Mouse (Mus musculus) megakaryocyte-erythroid progenitor cell, adult 5-6 weeks (primary cell): ENCODE data around the gene Xntrpc. TPM values are rescaled to one million over a fixed set of nuclear protein-coding genes. Genes with fewer than 3 reads are reported as not detected.

Experiments used
- ATAC-seq: replicated peaks from 2 replicates; pipeline ENCODE4 v1.8.0; 2016; ENCODE audit warnings: mild to moderate bottlenecking, inconsistent platforms; ENCODE audit not compliant: severe bottlenecking, poor library complexity, low FRiP score, low TSS enrichment
- total RNA-seq, 2 experiments: library from RNA; stranded (forward) in 1 of 2; stranded (reverse) in 1 of 2; fragments of 200-1000, 215-1000 nt in 1 of 2; fragments of >200 nt in 1 of 2; fragmentation: Nextera tagmentation in 1 of 2; gene quantifications; 2 replicates each; pipeline ENCODE4 v1.2.3; 2014 to 2017

Xntrpc gene
- total RNA-seq, 2 experiments from 2014 or later, result 0.48 TPM; not detected in 1

DNA sequence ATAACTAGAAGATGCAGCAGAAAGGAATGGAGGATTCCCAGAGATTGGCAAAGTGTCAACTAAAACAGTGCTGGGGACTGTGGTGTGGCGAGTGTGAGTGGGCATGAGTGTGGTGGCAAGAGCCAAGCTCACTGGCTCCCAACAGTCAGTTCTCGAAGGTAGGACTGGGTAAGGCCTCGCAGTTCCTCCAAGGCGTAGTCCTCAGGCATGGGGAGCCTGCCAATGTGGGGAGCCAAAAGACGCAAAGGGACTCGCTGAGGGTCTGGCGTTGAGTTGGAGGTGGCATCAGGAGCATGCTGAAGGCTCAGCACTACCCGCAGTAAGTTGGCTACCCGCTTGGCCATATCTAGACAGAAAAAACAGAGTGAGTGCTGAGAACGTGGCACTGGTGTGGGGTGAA lies 54.8 kb downstream of the Xntrpc start:
- no peak for ATAC-seq

DNA sequence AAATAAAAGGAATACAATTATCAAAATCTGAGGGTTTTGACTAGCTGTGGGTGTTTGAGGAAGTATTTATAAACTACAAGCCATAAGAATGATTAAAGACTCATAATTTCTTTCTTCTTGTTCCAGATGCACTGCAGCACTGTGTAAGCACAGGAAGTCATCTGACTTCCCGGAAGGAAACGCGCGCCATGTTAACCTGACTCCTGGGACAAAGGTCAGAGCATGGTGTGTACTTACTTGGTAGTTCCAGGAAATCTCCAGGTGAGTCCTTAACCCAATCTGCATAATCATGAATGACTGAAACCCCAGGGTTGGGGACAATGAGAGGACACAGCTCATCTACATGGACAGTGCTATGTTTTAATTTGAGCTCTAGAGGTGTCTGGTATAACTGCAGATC lies 66.9 kb downstream of the Xntrpc start:
- ATAC-seq, result no peak

DNA sequence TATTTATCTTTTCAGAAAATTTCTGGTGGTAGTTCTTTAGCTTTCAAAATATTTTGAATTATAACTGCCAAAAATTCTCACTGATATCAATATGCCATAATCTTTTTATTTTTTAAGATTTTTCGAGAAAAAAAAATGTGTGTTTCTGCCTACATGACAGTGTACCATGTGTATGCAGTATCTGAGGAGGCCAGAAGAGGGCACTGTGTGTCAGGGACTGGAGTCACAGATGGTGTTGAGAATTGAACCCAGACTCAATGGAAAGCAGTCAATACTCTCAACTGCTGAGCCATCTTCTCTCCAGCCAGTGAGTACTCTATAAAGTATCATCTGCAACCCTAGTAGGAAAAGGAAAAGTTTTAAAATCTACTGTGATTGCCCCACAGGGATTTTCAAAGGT lies 72.0 kb downstream of the Xntrpc start:
- ATAC-seq, result peak; percentile 83

DNA sequence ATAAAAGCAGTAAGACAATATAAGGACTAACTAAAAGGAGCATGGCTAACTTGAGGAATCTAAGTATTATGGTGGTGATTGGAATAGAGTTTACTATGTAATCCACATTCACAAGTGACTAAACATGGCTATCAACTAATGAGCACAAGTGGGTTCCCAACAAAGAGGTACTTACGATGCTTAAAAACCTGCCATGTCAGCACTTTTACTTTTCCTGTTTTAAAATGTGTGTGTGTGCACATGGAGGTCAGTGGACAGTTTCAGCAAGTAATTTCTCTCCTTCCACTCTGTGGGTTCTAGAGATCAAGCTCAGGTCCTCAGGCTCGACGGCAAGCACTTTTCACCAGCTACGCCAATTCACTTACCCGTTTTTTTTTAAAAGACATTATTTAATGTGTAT lies 72.4 kb downstream of the Xntrpc start:
- ATAC-seq, result no peak

Other genes starting within 250 kb of the Xntrpc start
- gene Phox2a, start 247.4 kb upstream of the Xntrpc start, total RNA-seq (2014; fragmentation: Nextera tagmentation), result not detected in 2 replicates
- gene Phox2a, start 247.4 kb upstream of the Xntrpc start, total RNA-seq (2017), result not detected in 2 replicates
- gene Inppl1, start 227.5 kb upstream of the Xntrpc start, total RNA-seq (2014; fragmentation: Nextera tagmentation), result 2.1 and 4.6 TPM in 2 replicates
- 3.5 and 10.2 TPM in 2 replicates for gene Inppl1, start 227.5 kb upstream of the Xntrpc start, total RNA-seq (2017)
- gene Folr2, start 208.5 kb upstream of the Xntrpc start, total RNA-seq (2014; fragmentation: Nextera tagmentation), result not detected in 2 replicates
- gene Folr2, start 208.5 kb upstream of the Xntrpc start, total RNA-seq (2017), result not detected in 2 replicates
- 131 and 132 TPM in 2 replicates for gene Anapc15, start 202.0 kb upstream of the Xntrpc start, total RNA-seq (2014; fragmentation: Nextera tagmentation)
- 85.3 and 93.1 TPM in 2 replicates for gene Anapc15, start 202.0 kb upstream of the Xntrpc start, total RNA-seq (2017)
- gene Folr1, start 194.9 kb upstream of the Xntrpc start, total RNA-seq (2014; fragmentation: Nextera tagmentation), result 1.3 TPM in 1 of 2 replicates, not detected in the other
- gene Folr1, start 194.9 kb upstream of the Xntrpc start, total RNA-seq (2017), result not detected in 2 replicates
- 47.6 and 53.1 TPM in 2 replicates for gene Lamtor1, start 159.8 kb upstream of the Xntrpc start, total RNA-seq (2014; fragmentation: Nextera tagmentation)
- gene Lamtor1, start 159.8 kb upstream of the Xntrpc start, total RNA-seq (2017), result 48.8 and 57.6 TPM in 2 replicates
- 0.12 TPM in 1 of 2 replicates, not detected in the other for gene Tomt, start 159.4 kb upstream of the Xntrpc start, total RNA-seq (2014; fragmentation: Nextera tagmentation)
- gene Tomt, start 159.4 kb upstream of the Xntrpc start, total RNA-seq (2017), result 0.23 TPM in 1 of 2 replicates, not detected in the other
- gene Lrrc51, start 131.8 kb upstream of the Xntrpc start, total RNA-seq (2014; fragmentation: Nextera tagmentation), result 2.3 and 4.4 TPM in 2 replicates
- 0.75 TPM in 1 of 2 replicates, not detected in the other for gene Lrrc51, start 131.8 kb upstream of the Xntrpc start, total RNA-seq (2017)
- 106 and 112 TPM in 2 replicates for gene Numa1, start 131.6 kb upstream of the Xntrpc start, total RNA-seq (2014; fragmentation: Nextera tagmentation)
- 207 and 289 TPM in 2 replicates for gene Numa1, start 131.6 kb upstream of the Xntrpc start, total RNA-seq (2017)
- gene Il18bp, start 47.0 kb upstream of the Xntrpc start, total RNA-seq (2014; fragmentation: Nextera tagmentation), result 4.7 and 9.2 TPM in 2 replicates
- 1.1 and 2.7 TPM in 2 replicates for gene Il18bp, start 47.0 kb upstream of the Xntrpc start, total RNA-seq (2017)
- gene Rnf121, start 244 bp upstream of the Xntrpc start, total RNA-seq (2014; fragmentation: Nextera tagmentation), result 12.5 and 12.6 TPM in 2 replicates
- gene Rnf121, start 244 bp upstream of the Xntrpc start, total RNA-seq (2017), result 11.2 and 19.6 TPM in 2 replicates
- 54.5 and 57.5 TPM in 2 replicates for gene Xndc1, start 202 bp upstream of the Xntrpc start, total RNA-seq (2014; fragmentation: Nextera tagmentation)
- gene Xndc1, start 202 bp upstream of the Xntrpc start, total RNA-seq (2017), result 28.7 and 40.8 TPM in 2 replicates
- not detected in 2 replicates for gene Trpc2, start 17.4 kb downstream of the Xntrpc start, total RNA-seq (2014; fragmentation: Nextera tagmentation)
- 0.80 and 1.0 TPM in 2 replicates for gene Trpc2, start 17.4 kb downstream of the Xntrpc start, total RNA-seq (2017)
- not detected in 2 replicates for gene Art1, start 36.0 kb downstream of the Xntrpc start, total RNA-seq (2014; fragmentation: Nextera tagmentation)
- not detected in 2 replicates for gene Art1, start 36.0 kb downstream of the Xntrpc start, total RNA-seq (2017)
- gene Art5, start 43.8 kb downstream of the Xntrpc start, total RNA-seq (2014; fragmentation: Nextera tagmentation), result 2.2 TPM in 1 of 2 replicates, not detected in the other
- gene Art5, start 43.8 kb downstream of the Xntrpc start, total RNA-seq (2017), result not detected in 2 replicates
- not detected in 2 replicates for gene Chrna10, start 51.1 kb downstream of the Xntrpc start, total RNA-seq (2014; fragmentation: Nextera tagmentation)
- gene Chrna10, start 51.1 kb downstream of the Xntrpc start, total RNA-seq (2017), result not detected in 2 replicates
- gene Nup98, start 144.5 kb downstream of the Xntrpc start, total RNA-seq (2014; fragmentation: Nextera tagmentation), result 71.1 and 73.6 TPM in 2 replicates
- gene Nup98, start 144.5 kb downstream of the Xntrpc start, total RNA-seq (2017), result 50.4 and 59.9 TPM in 2 replicates
- gene Pgap2, start 144.5 kb downstream of the Xntrpc start, total RNA-seq (2014; fragmentation: Nextera tagmentation), result 40.0 and 41.2 TPM in 2 replicates
- 17.5 and 21.8 TPM in 2 replicates for gene Pgap2, start 144.5 kb downstream of the Xntrpc start, total RNA-seq (2017)
- 145 and 157 TPM in 2 replicates for gene Rhog, start 190.3 kb downstream of the Xntrpc start, total RNA-seq (2014; fragmentation: Nextera tagmentation)
- gene Rhog, start 190.3 kb downstream of the Xntrpc start, total RNA-seq (2017), result 20.5 and 38.6 TPM in 2 replicates
- gene Stim1, start 202.1 kb downstream of the Xntrpc start, total RNA-seq (2014; fragmentation: Nextera tagmentation), result 23.4 and 37.7 TPM in 2 replicates
- gene Stim1, start 202.1 kb downstream of the Xntrpc start, total RNA-seq (2017), result 18.4 and 19.4 TPM in 2 replicates